Mouse (Mus musculus) megakaryocyte, embryonic 14.5 days (primary cell): ENCODE measurements at regions not wholly inside any gene's neighbourhood (a gene's known extent, or its start where the extent isn't known, plus 50 kb on each side); places are given as distances from the start of the nearest gene placed in this dataset.

ENCODE experiments used
- FLI1 ChIP-seq: IDR thresholded peaks from 2 replicates; pipeline ENCODE4 v1.6.1; 2012; ENCODE audit warnings: low read length, inconsistent platforms, mixed read lengths
- GATA1 ChIP-seq: IDR thresholded peaks from 3 replicates; pipeline ENCODE4 v1.6.1; 2012; ENCODE audit warnings: mixed read lengths, low read length, inconsistent platforms, borderline replicate concordance

DNA sequence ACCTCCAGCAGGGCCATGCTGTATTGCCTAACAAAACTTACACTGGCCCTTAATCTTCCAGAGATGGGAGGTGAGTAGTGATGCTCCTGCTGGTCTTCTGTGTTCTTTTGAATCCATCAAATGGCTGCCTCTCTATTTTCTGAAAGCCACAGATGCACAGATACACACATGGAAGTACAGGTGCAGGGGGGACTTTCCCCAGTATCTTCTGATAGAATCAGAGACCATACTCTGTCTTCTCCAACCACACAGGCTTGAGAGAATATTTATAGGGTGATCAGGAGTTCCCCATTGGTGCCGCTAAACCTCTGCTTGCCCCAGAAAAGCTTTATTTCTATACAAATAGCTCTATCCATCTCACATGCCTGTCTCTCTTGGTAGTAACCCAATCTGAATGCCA, 133.5 kb upstream of the Tbl1xr1 start:
- TF ChIP-seq GATA1: no peak
- TF ChIP-seq FLI1: no peak
